Mouse (Mus musculus) layer of hippocampus, adult 2 months (tissue): ENCODE measurements around the gene Foxf2. TPM values are rescaled to one million over a fixed set of nuclear protein-coding genes. Genes with fewer than 3 reads are reported as not detected.

Experiments used
- DNase-seq, 2 experiments: peaks; one replicate each; pipeline ENCODE4 v3.0.0; 2022; ENCODE audit warnings: low spot score in 2 of 2
- H3K27ac ChIP-seq: fragments of 200-600 bp; 2 replicates; pipeline ENCODE4 v1.8.1; 2022
- H3K4me3 ChIP-seq: fragments of 200-600 bp; 2 replicates; pipeline ENCODE4 v1.8.1; 2022; ENCODE audit warnings: mild to moderate bottlenecking
- CTCF ChIP-seq: fragments of 200-600 bp; conservative IDR thresholded peaks from 2 replicates; pipeline ENCODE4 v1.8.1; 2022; ENCODE audit warnings: antibody characterized with exemption, mild to moderate bottlenecking, moderate library complexity
- long read RNA-seq, 2 experiments: library from polyadenylated mRNA; stranded (forward); transcript quantifications; one replicate each; pipeline ENCODE4 v2.0.0; 2021; ENCODE audit warnings: borderline mapping rate in 2 of 2
- total RNA-seq, 2 experiments: library from RNA; stranded (reverse); gene quantifications; 2 replicates each; pipeline ENCODE4 v1.2.3; 2021

The Foxf2 gene
- 1 to 10 TPM; 4.7 to 5.5 TPM for total RNA-seq
- long read RNA-seq, experiment 1, partial matches to known transcripts = 0 of 6 reads
- long read RNA-seq, experiment 1, other reads (novel, unspliced or antisense) = 2 of 6 reads
- long read RNA-seq, experiment 2, transcript Foxf2-201 (2 exons, 2,363 nt) = major isoform, 5 of 5 reads
- long read RNA-seq, experiment 2, partial matches to known transcripts = 0 of 5 reads
- long read RNA-seq, experiment 2, other reads (novel, unspliced or antisense) = 0 of 5 reads

DNA sequence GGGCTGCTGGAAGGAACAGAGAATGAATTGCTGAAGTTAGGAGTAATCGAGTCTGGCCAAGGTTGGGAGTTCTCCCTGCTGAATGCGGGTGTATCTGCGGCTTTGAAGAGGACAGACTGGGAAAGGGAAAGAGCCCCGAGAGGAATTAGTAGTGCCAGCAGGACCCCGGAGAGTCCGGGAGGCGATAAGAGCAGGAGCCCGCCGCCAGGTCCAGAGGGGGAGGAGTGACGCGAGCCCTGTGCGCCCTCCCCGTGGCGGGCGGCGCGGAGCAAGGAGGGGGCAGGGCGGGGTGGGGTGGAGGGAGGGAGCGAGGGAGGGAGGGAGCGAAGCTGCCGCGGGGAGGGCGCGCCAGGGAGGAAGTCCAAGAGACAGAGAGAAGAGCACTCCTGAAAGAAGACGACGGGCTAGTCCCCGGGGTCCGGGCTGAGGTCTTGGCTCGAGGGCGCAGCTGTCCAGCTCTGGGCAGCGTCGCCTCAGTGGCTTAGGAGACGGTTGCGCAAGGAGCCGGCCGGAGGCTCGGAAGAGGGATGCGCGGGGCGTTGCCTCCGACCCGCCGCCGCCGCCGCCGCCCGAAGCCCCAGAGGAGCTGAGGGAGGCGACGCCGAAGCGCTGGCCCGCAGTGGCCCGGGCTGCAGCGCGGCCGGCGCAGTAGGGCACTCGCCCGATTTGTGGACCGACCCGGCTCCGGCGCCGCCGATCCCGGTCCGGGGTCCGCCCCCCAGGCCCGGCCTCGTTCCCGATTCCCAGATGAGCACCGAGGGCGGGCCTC lies at the start of gene Foxf2:
Foxf2 (plus strand) TSS at position 484 of the 769 bp plus-strand sequence.
- no peak for TF ChIP-seq CTCF
- peak within 1 kb of the TSS; percentile 72 for H3K27ac ChIP-seq
- no peak for DNase-seq
- peak within 1 kb of the TSS; percentile 47 for H3K4me3 ChIP-seq

DNA sequence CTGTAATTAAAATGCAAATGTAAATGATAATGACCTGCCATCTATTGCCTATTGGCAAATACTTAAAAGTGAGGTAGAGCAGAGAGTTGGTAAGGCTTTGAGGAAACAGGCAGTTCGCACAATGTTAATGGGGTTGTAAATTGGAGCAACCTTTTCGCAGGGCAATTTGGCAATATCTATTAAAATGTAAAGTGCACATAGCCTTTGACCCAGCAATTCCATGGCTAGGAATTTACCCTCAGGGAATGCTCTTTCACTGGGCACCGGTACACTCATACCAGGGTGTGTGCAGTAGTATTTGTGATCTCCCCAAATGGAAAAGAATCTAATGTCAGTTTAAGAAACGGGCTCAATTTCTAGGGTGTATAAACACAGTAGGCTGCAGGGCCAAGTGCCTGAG lies 48.9 kb upstream of the Foxf2 start:
- no peak overlapping the region for H3K27ac ChIP-seq
- DNase-seq = no peak
- no peak for TF ChIP-seq CTCF
- no peak overlapping the region for H3K4me3 ChIP-seq

DNA sequence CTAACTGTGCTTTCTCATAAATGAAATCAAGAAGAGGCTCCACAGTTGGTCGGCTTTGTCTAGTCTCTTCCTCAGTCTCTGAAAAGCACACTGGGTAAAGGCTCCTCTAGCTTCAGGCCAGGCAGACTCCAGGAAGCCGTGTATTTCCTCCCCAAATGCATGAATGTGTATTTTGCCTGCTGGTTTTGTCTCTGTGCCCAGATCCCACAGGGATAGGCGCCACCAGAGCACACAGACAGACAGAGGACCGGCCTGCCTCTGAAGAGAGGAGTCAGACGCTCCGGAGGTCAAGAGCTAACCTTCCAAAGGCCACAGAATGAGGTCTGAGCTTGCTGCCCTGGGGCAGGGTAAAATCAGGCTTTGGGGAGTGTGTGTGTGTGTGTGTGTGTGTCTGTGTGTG lies 48.0 kb upstream of the Foxf2 start:
- TF ChIP-seq CTCF = no peak
- DNase-seq = no peak
- no peak overlapping the region for H3K27ac ChIP-seq
- H3K4me3 ChIP-seq = no peak overlapping the region

DNA sequence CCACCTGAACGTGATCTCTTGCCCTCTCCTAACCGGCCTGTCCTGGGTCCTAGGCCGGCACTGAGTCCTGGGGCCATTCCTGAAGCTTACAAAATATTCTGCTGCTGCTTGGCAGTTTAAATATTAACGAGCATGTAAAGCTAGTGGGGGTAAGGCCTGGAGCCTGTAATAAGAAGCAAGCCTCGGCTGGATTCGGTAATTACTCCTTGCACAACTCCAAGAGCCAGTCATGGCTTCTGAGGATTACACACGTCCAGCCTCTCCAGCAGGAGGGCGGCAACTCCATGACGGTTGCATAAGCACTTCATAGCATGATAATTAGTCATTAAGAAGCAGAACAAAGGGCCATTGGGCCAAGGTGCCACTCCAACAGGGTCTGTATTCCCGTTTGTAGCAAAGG lies 47.2 kb upstream of the Foxf2 start:
- no peak for DNase-seq
- no peak overlapping the region for H3K4me3 ChIP-seq
- H3K27ac ChIP-seq = no peak overlapping the region
- no peak for TF ChIP-seq CTCF

DNA sequence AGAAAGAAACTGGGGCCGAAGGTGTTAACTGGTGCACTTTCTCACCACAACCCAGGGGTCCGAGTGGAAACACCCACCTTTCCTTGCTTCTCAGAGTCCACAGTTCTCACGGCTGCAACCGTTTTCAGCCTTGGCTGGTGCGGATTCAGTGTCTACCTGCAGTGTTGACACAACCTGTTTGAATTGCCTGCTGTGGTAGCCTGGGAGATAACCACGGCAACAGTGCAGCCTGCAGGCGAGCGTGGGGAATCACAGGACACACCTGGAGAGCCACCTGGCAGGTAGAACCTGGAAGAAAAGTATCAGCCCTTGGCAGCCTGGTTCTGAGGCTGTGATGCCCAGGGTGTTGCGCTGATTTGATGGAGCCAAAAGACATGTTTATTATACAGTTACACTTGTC lies 45.8 kb upstream of the Foxf2 start:
- Histone ChIP-seq H3K4me3 (no peak overlapping the region), H3K27ac (no peak overlapping the region)
- no peak for DNase-seq
- TF ChIP-seq CTCF = peak; percentile 35

DNA sequence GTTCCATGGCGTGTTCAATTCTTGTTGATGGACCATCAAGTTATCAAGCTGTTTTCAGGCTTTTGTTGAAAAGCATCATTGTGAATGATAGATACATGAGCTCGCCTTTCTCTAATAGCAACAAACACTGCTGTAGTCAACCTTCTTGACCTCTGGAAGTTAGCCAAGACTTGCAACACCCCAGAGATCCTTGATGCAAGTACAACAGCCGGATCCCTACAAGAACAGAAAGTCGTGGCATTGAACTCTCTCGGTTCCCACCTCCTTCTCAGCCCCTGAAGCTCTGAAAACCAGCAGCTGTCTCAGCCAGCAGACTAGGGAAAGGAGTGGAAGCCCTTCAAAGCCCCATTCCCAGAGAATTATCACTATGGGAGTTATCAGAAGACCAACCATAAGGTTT lies 38.3 kb upstream of the Foxf2 start:
- no peak for TF ChIP-seq CTCF
- no peak overlapping the region for H3K4me3 ChIP-seq
- DNase-seq = no peak
- H3K27ac ChIP-seq = no peak overlapping the region

DNA sequence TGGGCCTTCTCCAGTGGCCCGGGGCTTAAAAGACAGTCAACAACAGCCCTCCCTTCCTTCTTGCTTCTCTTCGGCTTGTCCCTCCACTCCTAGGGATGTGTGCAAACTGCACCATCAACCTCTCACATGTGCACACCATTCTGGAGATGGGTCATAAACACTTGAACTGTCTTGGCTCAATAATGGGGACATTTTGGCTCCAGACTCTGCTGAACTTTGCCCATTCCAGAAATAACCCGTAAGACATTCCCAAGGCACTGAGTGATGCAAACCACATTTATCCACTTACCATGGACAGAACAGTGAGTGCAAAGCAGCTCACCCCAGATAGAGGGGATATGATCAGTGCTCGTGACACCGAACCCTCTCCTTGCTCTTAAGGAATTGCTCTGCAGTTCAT lies 26.0 kb upstream of the Foxf2 start:
- no peak overlapping the region for H3K4me3 ChIP-seq
- H3K27ac ChIP-seq = no peak overlapping the region
- DNase-seq = no peak
- TF ChIP-seq CTCF = no peak

DNA sequence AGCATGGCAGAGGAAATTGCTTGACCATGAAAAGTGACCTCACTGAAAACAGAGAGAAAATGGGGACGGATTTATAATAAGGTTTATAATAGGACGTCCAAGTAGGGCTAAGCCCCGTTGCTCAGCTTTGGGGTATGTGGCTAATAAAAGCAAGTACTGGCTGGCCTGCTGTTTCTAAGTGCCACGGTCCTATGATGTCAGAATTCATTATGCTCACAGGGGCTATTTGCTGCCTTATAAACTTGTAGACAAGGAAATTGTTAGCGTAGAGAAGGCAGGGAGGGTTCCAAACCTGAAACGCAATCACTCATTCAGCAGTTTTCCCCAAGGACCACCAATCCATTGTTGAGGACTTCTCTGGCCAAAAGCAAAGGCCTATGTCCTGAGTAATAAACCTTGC lies 21.7 kb upstream of the Foxf2 start:
- H3K27ac ChIP-seq = no peak overlapping the region
- no peak for DNase-seq
- TF ChIP-seq CTCF = no peak
- no peak overlapping the region for H3K4me3 ChIP-seq

DNA sequence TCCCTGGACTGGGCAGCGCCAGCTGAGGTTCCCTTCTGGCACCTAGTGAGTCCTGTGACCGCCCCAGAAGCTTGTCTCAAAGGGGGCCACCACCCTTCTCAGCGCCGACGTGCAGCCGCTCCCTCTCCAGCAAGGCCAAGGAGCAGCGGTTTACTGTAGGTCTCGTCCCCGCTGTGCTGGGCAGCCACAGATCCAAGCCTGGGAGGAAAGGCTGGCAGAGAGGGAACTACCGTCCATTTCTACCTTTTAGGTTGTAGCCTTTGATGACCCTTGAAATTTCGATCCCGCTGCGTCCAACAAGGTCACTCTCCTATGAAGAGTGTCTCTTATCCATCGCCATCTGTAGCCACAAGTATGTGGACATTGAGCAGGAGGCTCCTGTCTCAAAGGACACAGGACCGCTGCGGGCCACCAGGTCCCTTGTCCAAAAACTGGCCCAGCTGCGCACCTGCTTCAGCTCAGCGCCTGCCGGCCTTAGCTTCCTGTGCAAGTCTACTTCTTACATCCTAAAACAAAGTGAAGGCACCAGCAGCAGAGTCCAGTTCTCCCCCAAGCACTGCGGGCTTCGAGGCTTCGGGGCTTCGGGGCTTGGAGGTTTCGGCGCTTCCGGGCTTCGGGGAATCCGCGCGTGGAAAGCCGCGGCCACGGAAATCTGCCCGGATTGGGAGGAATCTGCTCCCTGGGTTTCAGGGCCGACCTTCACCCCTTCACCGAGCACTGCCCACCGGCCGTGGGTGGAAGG lies 10.7 kb upstream of the Foxf2 start:
- Histone ChIP-seq H3K27ac (no peak overlapping the region), H3K4me3 (no peak overlapping the region)
- TF ChIP-seq CTCF = no peak
- DNase-seq = no peak

DNA sequence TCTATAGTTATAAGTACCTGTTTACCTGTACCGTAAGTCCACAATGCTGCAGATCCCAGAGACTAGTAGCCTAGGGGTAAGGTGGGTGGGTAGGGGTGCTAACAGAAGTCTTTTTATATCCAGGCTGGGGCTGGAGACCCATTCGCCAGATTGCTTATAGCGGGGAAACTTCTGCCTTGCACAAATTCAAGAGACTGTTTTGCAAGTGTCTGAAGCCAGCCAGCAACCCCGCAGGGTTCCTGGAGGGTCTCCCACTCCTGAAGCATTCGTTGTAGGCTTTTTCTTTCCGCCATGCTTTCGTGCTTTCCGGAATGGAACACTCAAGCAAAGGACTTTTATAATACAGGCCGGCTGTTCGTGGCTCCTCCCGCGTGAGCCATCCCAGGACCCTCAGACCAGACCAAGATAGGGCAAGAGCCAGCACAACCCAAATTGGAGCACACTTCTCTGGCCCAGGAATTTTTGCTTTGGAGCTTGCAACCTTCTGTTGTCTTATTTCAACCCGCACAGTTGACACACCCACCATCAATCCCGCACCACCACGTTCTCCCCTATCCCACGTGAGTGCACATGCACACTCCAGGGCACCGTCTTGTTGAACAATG lies 10.0 kb upstream of the Foxf2 start:
- DNase-seq = no peak
- H3K4me3 ChIP-seq = no peak overlapping the region
- TF ChIP-seq CTCF = no peak
- H3K27ac ChIP-seq = no peak overlapping the region

DNA sequence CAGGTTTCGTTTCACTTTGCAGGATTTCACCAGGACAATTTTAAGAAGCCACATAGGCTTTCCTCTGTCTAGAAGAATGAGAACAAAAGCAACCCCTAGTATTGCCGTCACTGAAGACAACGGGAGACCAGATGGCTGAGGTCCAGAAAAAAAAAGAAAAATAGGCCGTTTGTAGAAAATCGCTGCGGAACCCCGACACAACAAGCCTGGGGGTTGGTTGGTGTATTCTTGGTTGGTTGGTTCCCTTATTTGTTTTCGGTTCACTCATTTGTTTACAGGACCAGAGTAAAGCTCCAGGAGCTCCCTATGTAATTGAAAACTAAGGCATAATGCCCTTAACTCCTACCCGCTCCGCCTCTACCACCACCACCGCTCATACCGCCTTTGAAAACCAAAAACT lies 7.6 kb upstream of the Foxf2 start:
- no peak for TF ChIP-seq CTCF
- H3K27ac ChIP-seq = peak overlapping the region; percentile 70; the same call in 1 of the 2 replicates
- peak overlapping the region; percentile 47 for H3K4me3 ChIP-seq
- DNase-seq = no peak

DNA sequence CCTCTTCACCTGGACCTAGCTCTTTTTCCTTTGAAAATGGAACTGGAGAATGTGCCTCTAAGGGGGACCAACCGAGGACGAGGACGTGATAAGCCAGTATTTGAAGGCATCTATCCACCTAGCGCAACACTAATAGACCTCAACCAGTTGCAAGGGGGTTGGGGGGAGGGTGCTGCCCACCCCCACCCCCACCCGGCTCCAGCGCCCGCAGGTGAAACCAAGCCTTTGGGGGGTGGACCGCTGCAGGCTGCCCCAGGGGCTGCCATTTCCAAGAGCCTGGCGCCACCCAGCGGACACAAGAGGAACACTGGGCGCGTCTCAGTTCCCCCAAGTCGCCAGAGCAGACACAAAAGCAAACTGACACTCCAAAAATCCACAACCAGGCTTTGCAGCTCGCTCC lies 7.2 kb upstream of the Foxf2 start:
- peak; percentile 94 for TF ChIP-seq CTCF
- peak overlapping the region; percentile 47 for H3K4me3 ChIP-seq
- peak overlapping the region; percentile 72; the same call in 1 of the 2 replicates for H3K27ac ChIP-seq
- DNase-seq = peak; percentile 32 to 74
